Mouse (Mus musculus) G1E (cell line): ENCODE measurements around the gene Rgs14. TPM values are rescaled to one million over a fixed set of nuclear protein-coding genes. Genes with fewer than 3 reads are reported as not detected.
A peak's percentile ranks its signal among the peaks of the same experiment; 100 is the strongest.

Experiments used
- ATAC-seq: 2 replicates; pipeline ENCODE4 v1.8.0; 2016; ENCODE audit warnings: mild to moderate bottlenecking; ENCODE audit not compliant: insufficient number of reproducible peaks, poor library complexity, low FRiP score, severe bottlenecking; ENCODE audit errors: extremely low read depth
- DNase-seq: peaks from one replicate; pipeline ENCODE4 v3.0.0; 2012; ENCODE audit warnings: low spot score
- H3K27me3 ChIP-seq: 2 replicates; pipeline ENCODE4 v1.6.1; 2012; ENCODE audit warnings: mild to moderate bottlenecking, low read length, inconsistent platforms; ENCODE audit not compliant: insufficient read depth
- H3K36me3 ChIP-seq: replicated peaks from 2 replicates; pipeline ENCODE3; 2012; ENCODE audit warnings: mild to moderate bottlenecking, inconsistent platforms
- H3K4me1 ChIP-seq: 2 replicates; pipeline ENCODE4 v1.6.1; 2012; ENCODE audit warnings: low read depth, low read length, inconsistent platforms, mixed read lengths; ENCODE audit not compliant: insufficient read depth
- H3K4me3 ChIP-seq: 2 replicates; pipeline ENCODE4 v1.5.1; 2012; ENCODE audit warnings: low read depth, mild to moderate bottlenecking, inconsistent platforms, low read length, moderate library complexity, mixed read lengths
- H3K9me3 ChIP-seq: replicated peaks from 2 replicates; pipeline ENCODE4 v1.6.1; 2012; ENCODE audit warnings: inconsistent platforms
- CTCF ChIP-seq: IDR thresholded peaks from 2 replicates; pipeline ENCODE4 v1.5.1; 2012; ENCODE audit warnings: low read depth, low read length, inconsistent platforms, mixed read lengths
- GATA1 ChIP-seq: IDR thresholded peaks from 2 replicates; pipeline ENCODE4 v1.6.1; 2012; ENCODE audit warnings: borderline replicate concordance, low read length, inconsistent platforms, mixed read lengths
- GATA2 ChIP-seq: IDR thresholded peaks from 2 replicates; pipeline ENCODE4 v1.6.1; 2012; ENCODE audit warnings: low read depth, low read length, inconsistent platforms, borderline replicate concordance
- POLR2AphosphoS5 ChIP-seq: IDR thresholded peaks from 2 replicates; pipeline ENCODE4 v1.6.1; 2012; ENCODE audit warnings: low read depth, low read length, inconsistent platforms; ENCODE audit not compliant: insufficient replicate concordance
- TAL1 ChIP-seq: conservative IDR thresholded peaks from 2 replicates; pipeline ENCODE4 v1.6.1; 2012; ENCODE audit warnings: low read depth, low read length, inconsistent platforms, mixed read lengths
- polyA plus RNA-seq: library from polyadenylated mRNA; stranded (reverse); fragments of >175 nt; gene quantifications from 2 replicates; pipeline ENCODE4 v1.2.3, GENCODE M21; 2012
- total RNA-seq, 2 experiments: library from RNA; stranded (forward) in 1 of 2; stranded (reverse) in 1 of 2; fragments of 200-1000 nt in 1 of 2; fragments of >200 nt in 1 of 2; fragmentation: Nextera tagmentation in 1 of 2; gene quantifications; 2 replicates each; pipeline ENCODE4 v1.2.3; 2014 to 2017

Rgs14 gene
- total and polyA plus RNA-seq, 3 experiments, result 2.2 to 10.1 (median 6.6) TPM

- no peak overlapping the region for H3K4me3 ChIP-seq
- peaks cover 49% of the 10 kb centered on the region for H3K4me1 ChIP-seq
- no peaks in the 10 kb centered on the region for H3K9me3 ChIP-seq
- ATAC-seq (no peak), DNase-seq (no peak)
- H3K27me3 ChIP-seq, result peaks cover 27% of the 10 kb centered on the region; the same call in 1 of the 2 replicates
- H3K36me3 ChIP-seq, result peaks cover 7% of the 10 kb centered on the region
- TF ChIP-seq CTCF (no peak), POLR2AphosphoS5 (no peak), GATA2 (no peak), GATA1 (no peak), TAL1 (no peak)
These were observed 1.1 kb upstream of the Rgs14 start for GRCm38 (mm10) chr13:55368401-55368800.

- TF ChIP-seq CTCF (no peak), POLR2AphosphoS5 (no peak), GATA2 (no peak), GATA1 (no peak), TAL1 (no peak)
- peaks cover 38% of the 10 kb centered on the region for H3K27me3 ChIP-seq
- no peak for ATAC-seq
- H3K4me3 ChIP-seq, result peak overlapping the region; percentile 72
- H3K4me1 ChIP-seq, result peaks cover 49% of the 10 kb centered on the region
- no peak for DNase-seq
- no peaks in the 10 kb centered on the region for H3K9me3 ChIP-seq
- peaks cover 11% of the 10 kb centered on the region for H3K36me3 ChIP-seq
These were observed 702 bp downstream of the Rgs14 start for GRCm38 (mm10) chr13:55370234-55370633.

- Histone ChIP-seq H3K9me3 (no peaks in the 10 kb centered on the region), H3K4me1 (peaks cover 49% of the 10 kb centered on the region), H3K27me3 (peaks cover 46% of the 10 kb centered on the region), H3K36me3 (peaks cover 14% of the 10 kb centered on the region), H3K4me3 (no peak overlapping the region)
- ATAC-seq (no peak), DNase-seq (no peak)
- no peak for TF ChIP-seq GATA2
- no peak for TF ChIP-seq GATA1
- no peak for TF ChIP-seq CTCF
- TF ChIP-seq TAL1, result no peak
- no peak for TF ChIP-seq POLR2AphosphoS5
These were observed 1.6 kb downstream of the Rgs14 start for GRCm38 (mm10) chr13:55371007-55371681.

- Histone ChIP-seq H3K4me3 (no peak overlapping the region), H3K4me1 (peaks cover 49% of the 10 kb centered on the region), H3K27me3 (peaks cover 46% of the 10 kb centered on the region), H3K36me3 (peaks cover 14% of the 10 kb centered on the region), H3K9me3 (no peaks in the 10 kb centered on the region)
- DNase-seq, result no peak
- no peak for ATAC-seq
- TF ChIP-seq POLR2AphosphoS5 (no peak), GATA1 (no peak), TAL1 (no peak), GATA2 (no peak)
These were observed 2.2 kb downstream of the Rgs14 start for GRCm38 (mm10) chr13:55371740-55372139.

- Histone ChIP-seq H3K4me1 (peaks cover 34% of the 10 kb centered on the region), H3K36me3 (peaks cover 30% of the 10 kb centered on the region), H3K27me3 (peaks cover 64% of the 10 kb centered on the region), H3K9me3 (no peaks in the 10 kb centered on the region), H3K4me3 (no peak overlapping the region)
- no peak for TF ChIP-seq CTCF
- DNase-seq, result no peak
- no peak for ATAC-seq
These were observed 4.8 kb downstream of the Rgs14 start for GRCm38 (mm10) chr13:55374206-55374924.

GRCm38 (mm10) chr13:55375877-55376276 lies 6.3 kb downstream of the Rgs14 start:
- Histone ChIP-seq H3K36me3 (peaks cover 43% of the 10 kb centered on the region), H3K4me1 (peaks cover 19% of the 10 kb centered on the region), H3K4me3 (no peak overlapping the region), H3K27me3 (peaks cover 63% of the 10 kb centered on the region), H3K9me3 (no peaks in the 10 kb centered on the region)
- ATAC-seq (no peak), DNase-seq (no peak)
- TF ChIP-seq POLR2AphosphoS5 (no peak), CTCF (no peak), TAL1 (no peak), GATA1 (no peak), GATA2 (no peak)
